Mouse (Mus musculus) E14TG2a.4 (cell line): ENCODE results near the gene Fjx1.

Experiments
- CTCF ChIP-seq: conservative IDR thresholded peaks from 2 replicates; pipeline ENCODE4 v1.5.1; 2014; ENCODE audit warnings: low read length
- NANOG ChIP-seq: IDR thresholded peaks from 2 replicates; pipeline ENCODE4 v1.6.1; 2014; ENCODE audit warnings: borderline replicate concordance, low read length, mixed read lengths
- POU5F1 ChIP-seq: IDR thresholded peaks from 2 replicates; pipeline ENCODE4 v1.6.1; 2014; ENCODE audit warnings: low read length, borderline replicate concordance

- TF ChIP-seq CTCF (no peak), NANOG (peak; percentile 70; the same call in 1 of the 2 replicates), POU5F1 (no peak)
These were observed 49.0 kb downstream of the Fjx1 start for GRCm38 (mm10) chr2:102403306-102403705.
